Mouse (Mus musculus): ENCODE data around the gene Pum1. TPM values are rescaled to one million over a fixed set of nuclear protein-coding genes. Genes with fewer than 3 reads are reported as not detected.
A peak's percentile ranks its signal among the peaks of the same experiment; 100 is the strongest.

Pum1 gene
- total RNA-seq, 2 experiments from 2014 or later: 106 to 110 TPM

GRCm38 (mm10) chr4:130774822-130775221 lies 111.7 kb downstream of the Pum1 start:
- no peak for TF ChIP-seq CTCF (IDR thresholded peaks at IDR 0.05)
- no peak overlapping the region for H3K4me3 ChIP-seq
- H3K27ac ChIP-seq: no peak overlapping the region
- intact Hi-C loops (cut with DNase I): no loop called here
- DNase-seq (ENCODE audit: extremely low spot score in 1 of 2, low spot score in 2 of 2): no peak

GRCm38 (mm10) chr4:130777647-130778046 lies 114.5 kb downstream of the Pum1 start:
- no peak for DNase-seq (ENCODE audit: extremely low spot score in 1 of 2, low spot score in 2 of 2)
- no peak overlapping the region for H3K4me3 ChIP-seq
- no peak for TF ChIP-seq CTCF (IDR thresholded peaks at IDR 0.05)
- H3K27ac ChIP-seq: no peak overlapping the region
- intact Hi-C loops (cut with DNase I): no loop called here

GRCm38 (mm10) chr4:130779037-130779436 lies 115.9 kb downstream of the Pum1 start:
- no peak overlapping the region for H3K4me3 ChIP-seq
- intact Hi-C loops (cut with DNase I): no loop called here
- peak in 1 of 2 experiments; percentile 47 for DNase-seq (ENCODE audit: extremely low spot score in 1 of 2, low spot score in 2 of 2)
- no peak for TF ChIP-seq CTCF (IDR thresholded peaks at IDR 0.05)
- H3K27ac ChIP-seq: peak overlapping the region; percentile 58

- Histone ChIP-seq H3K27ac (peak overlapping the region; percentile 70), H3K4me3 (no peak overlapping the region)
- intact Hi-C loops (cut with DNase I): no loop called here
- DNase-seq (ENCODE audit: extremely low spot score in 1 of 2, low spot score in 2 of 2): no peak
- TF ChIP-seq CTCF (IDR thresholded peaks at IDR 0.05): no peak
Measured at GRCm38 (mm10) chr4:130782492-130782891, 119.4 kb downstream of the Pum1 start.

GRCm38 (mm10) chr4:130784755-130785154 lies 121.6 kb downstream of the Pum1 start:
- intact Hi-C loops (cut with DNase I): no loop called here
- TF ChIP-seq CTCF (IDR thresholded peaks at IDR 0.05): peak; percentile 64
- DNase-seq (ENCODE audit: extremely low spot score in 1 of 2, low spot score in 2 of 2): peak; percentile 48 to 69
- Histone ChIP-seq H3K27ac (no peak overlapping the region), H3K4me3 (no peak overlapping the region)

- DNase-seq (ENCODE audit: extremely low spot score in 1 of 2, low spot score in 2 of 2): no peak
- H3K27ac ChIP-seq: no peak overlapping the region
- no peak for TF ChIP-seq CTCF (IDR thresholded peaks at IDR 0.05)
- H3K4me3 ChIP-seq: no peak overlapping the region
- intact Hi-C loops (cut with DNase I): no loop called here
Measured at GRCm38 (mm10) chr4:130787530-130787929, 124.4 kb downstream of the Pum1 start.

- Histone ChIP-seq H3K27ac (no peak overlapping the region), H3K4me3 (no peak overlapping the region)
- peak; percentile 89 for TF ChIP-seq CTCF (IDR thresholded peaks at IDR 0.05)
- DNase-seq (ENCODE audit: extremely low spot score in 1 of 2, low spot score in 2 of 2): peak; percentile 83 to 92
- intact Hi-C loops (cut with DNase I): loop anchor here (1.0 kb wide), 3 partner anchors 88 to 157 kb away; no protein-coding TSS in a partner anchor
Measured at GRCm38 (mm10) chr4:130790180-130790579, 127.1 kb downstream of the Pum1 start.

- peak in 1 of 2 experiments; percentile 53 for DNase-seq (ENCODE audit: extremely low spot score in 1 of 2, low spot score in 2 of 2)
- peak overlapping the region; percentile 89 for H3K4me3 ChIP-seq
- TF ChIP-seq CTCF (IDR thresholded peaks at IDR 0.05): no peak
- intact Hi-C loops (cut with DNase I): no loop called here
- H3K27ac ChIP-seq: peak overlapping the region; percentile 87
Measured at GRCm38 (mm10) chr4:130791811-130792375, 128.8 kb downstream of the Pum1 start.

GRCm38 (mm10) chr4:130792376-130793179 lies 129.5 kb downstream of the Pum1 start, which contains the start of gene Sdc3:
Gene Sdc3 (plus strand): TSS chr4:130792537.
- peak; percentile 49 to 62 for DNase-seq (ENCODE audit: extremely low spot score in 1 of 2, low spot score in 2 of 2)
- TF ChIP-seq CTCF (IDR thresholded peaks at IDR 0.05): no peak
- Histone ChIP-seq H3K4me3 (peak within 1 kb of the TSS; percentile 89), H3K27ac (peak within 1 kb of the TSS; percentile 92)
- intact Hi-C loops (cut with DNase I): no loop called here

- Histone ChIP-seq H3K27ac (peak overlapping the region; percentile 92), H3K4me3 (peak overlapping the region; percentile 89)
- no peak for DNase-seq (ENCODE audit: extremely low spot score in 1 of 2, low spot score in 2 of 2)
- intact Hi-C loops (cut with DNase I): no loop called here
- no peak for TF ChIP-seq CTCF (IDR thresholded peaks at IDR 0.05)
Measured at GRCm38 (mm10) chr4:130793180-130793501, 130.0 kb downstream of the Pum1 start.

- intact Hi-C loops (cut with DNase I): loop anchor here (5.0 kb wide), 1 partner anchor 1048 kb away; the partner anchor contains the start of gene Mecr
Measured at GRCm38 (mm10) chr4:130794771-130795170, 131.7 kb downstream of the Pum1 start.

GRCm38 (mm10) chr4:130795970-130796369 lies 132.8 kb downstream of the Pum1 start:
- H3K4me3 ChIP-seq: no peak overlapping the region
- H3K27ac ChIP-seq: no peak overlapping the region
- no peak for TF ChIP-seq CTCF (IDR thresholded peaks at IDR 0.05)
- no peak for DNase-seq (ENCODE audit: extremely low spot score in 1 of 2, low spot score in 2 of 2)
- intact Hi-C loops (cut with DNase I): loop anchor here (5.0 kb wide), 1 partner anchor 1046 kb away; the partner anchor contains the start of gene Mecr

More at GRCm38 (mm10) chr4:130794771-130795170, 131.7 kb downstream of the Pum1 start:
- no peak for TF ChIP-seq CTCF (IDR thresholded peaks at IDR 0.05)
- DNase-seq (ENCODE audit: extremely low spot score in 1 of 2, low spot score in 2 of 2): no peak
- Histone ChIP-seq H3K4me3 (peak overlapping the region; percentile 35), H3K27ac (no peak overlapping the region)

Measured in left cerebral cortex, adult 2 months (tissue).